Mouse (Mus musculus): ENCODE data around the gene Ankrd33b.

DNA sequence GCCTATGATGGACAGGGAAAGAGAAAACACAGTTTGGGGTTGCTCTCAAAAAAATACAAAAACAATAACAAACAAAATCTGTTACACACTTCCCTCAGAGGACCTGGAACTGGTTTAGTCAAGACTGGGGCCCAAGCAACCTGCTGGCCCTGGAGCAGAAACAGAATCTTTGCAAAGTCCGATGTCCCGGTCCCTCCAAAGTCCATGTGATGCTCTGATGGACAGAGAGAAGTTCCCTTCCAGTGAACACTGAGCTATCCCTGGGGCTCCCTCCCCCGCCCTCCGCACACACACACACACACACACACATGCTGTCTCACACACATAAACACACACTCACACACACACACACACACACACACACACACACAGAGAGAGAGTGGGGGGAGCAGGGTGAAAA is 28.5 kb upstream of the Ankrd33b start:
- TF ChIP-seq CTCF (IDR thresholded peaks at IDR 0.05; ENCODE audit: borderline replicate concordance, control insufficient read depth, extremely low read depth, insufficient read depth, low read length, poor library complexity) (no peak), POLR2A (IDR thresholded peaks at IDR 0.05; ENCODE audit: control insufficient read depth, extremely low read depth, insufficient read depth, low read length, poor library complexity) (no peak)
